Comparison of ENCODE assay signal across 14 mouse cellular contexts in genomic region chr2:168626385-168626784, GRCm38 (mm10). TPM values are rescaled to one million over a fixed set of nuclear protein-coding genes. Genes with fewer than 3 reads are reported as not detected.
DNase-seq lines count a peak whose midpoint lies in the region; ATAC-seq and TF ChIP-seq lines count a peak whose summit lies in the region.
"Had no signal": no experiment of that assay in that cellular context is flagged by ENCODE, and none has a peak within 500 bp of the region (broad histone marks: within the 10 kb centered on the region; RNA-seq: fewer than 3 reads in every experiment).

No protein-coding gene starts in this region.

- DNase-seq in embryonic facial prominence, embryonic 10.5 days (ENCODE audit: low spot score), result no peak
- peak; percentile 80 for DNase-seq in forebrain, embryonic 14.5 days (ENCODE audit: low spot score)
- no peak for DNase-seq in limb, embryonic 10.5 days (ENCODE audit: low spot score)
- DNase-seq in kidney, adult 2 months, result no peak
- no peak for DNase-seq in kidney, postnatal 14 days
- DNase-seq: heart, postnatal 10 days; kidney, adult 8-10 months; layer of hippocampus, adult 9-11 months; left cerebral cortex, postnatal 4 days; right cerebral cortex, postnatal 14 days had no signal

- peak; percentile 78 for ATAC-seq in forebrain, embryonic 14.5 days
- peak; percentile 74 for ATAC-seq in neural tube, embryonic 14.5 days (ENCODE audit: low read depth)
- ATAC-seq in erythroid progenitor cell, adult 5-6 weeks (replicated peaks; ENCODE audit: low FRiP score, poor library complexity, severe bottlenecking), result no peak

- no peak overlapping the region for H3K4me2 ChIP-seq in forebrain, embryonic 14.5 days (ENCODE audit: low read length)
- no peak overlapping the region for H3K4me2 ChIP-seq in neural tube, embryonic 14.5 days (ENCODE audit: low read depth, low read length)

- 65% methylated on average over 9 of the region's 9 CpGs for WGBS in embryonic facial prominence, embryonic 10.5 days
- WGBS in forebrain, embryonic 14.5 days, result 24% methylated on average over 9 of the region's 9 CpGs
- WGBS in limb, embryonic 10.5 days, result 75% methylated on average over 9 of the region's 9 CpGs
- 39% methylated on average over 9 of the region's 9 CpGs for WGBS in neural tube, embryonic 14.5 days
- 83% methylated on average over 9 of the region's 9 CpGs for WGBS in kidney, adult 2 months

- peak overlapping the region; percentile 16 for H3K27ac ChIP-seq in embryonic facial prominence, embryonic 10.5 days (replicated peaks)
- peak overlapping the region; percentile 70 for H3K27ac ChIP-seq in forebrain, embryonic 14.5 days (ENCODE audit: low read depth, low read length)
- H3K27ac ChIP-seq in limb, embryonic 10.5 days, result peak overlapping the region; percentile 48
- peak overlapping the region; percentile 67; the same call in 1 of the 2 replicates for H3K27ac ChIP-seq in neural tube, embryonic 14.5 days (ENCODE audit: low read depth, low read length)
- H3K27ac ChIP-seq in kidney, adult 2 months (ENCODE audit: insufficient read depth, low read depth, low read length), result no peak overlapping the region
- H3K27ac ChIP-seq: stomach, postnatal 0 days had no signal

- H3K4me1 ChIP-seq in embryonic facial prominence, embryonic 10.5 days, result peaks cover 26% of the 10 kb centered on the region
- H3K4me1 ChIP-seq in forebrain, embryonic 14.5 days (ENCODE audit: control insufficient read depth, insufficient read depth, low read length), result peaks cover 8% of the 10 kb centered on the region; the same call in 1 of the 2 replicates
- peaks cover 38% of the 10 kb centered on the region for H3K4me1 ChIP-seq in limb, embryonic 10.5 days
- peaks cover 12% of the 10 kb centered on the region; the same call in 1 of the 2 replicates for H3K4me1 ChIP-seq in neural tube, embryonic 14.5 days (ENCODE audit: control insufficient read depth, insufficient read depth, low read length)
- H3K4me1 ChIP-seq in kidney, adult 2 months (ENCODE audit: control insufficient read depth, insufficient read depth, low read length), result no peaks in the 10 kb centered on the region

- H3K4me3 ChIP-seq in embryonic facial prominence, embryonic 10.5 days, result no peak overlapping the region
- H3K4me3 ChIP-seq in forebrain, embryonic 14.5 days (ENCODE audit: low read depth, low read length), result no peak overlapping the region
- no peak overlapping the region for H3K4me3 ChIP-seq in limb, embryonic 10.5 days
- no peak overlapping the region for H3K4me3 ChIP-seq in neural tube, embryonic 14.5 days (ENCODE audit: low read depth, low read length)
- H3K4me3 ChIP-seq in kidney, adult 2 months (ENCODE audit: insufficient read depth, low read depth, low read length), result no peak overlapping the region
- H3K4me3 ChIP-seq: erythroblast, embryonic 14.5 days had no signal

- H3K9me3 ChIP-seq in embryonic facial prominence, embryonic 10.5 days, result peaks cover 10% of the 10 kb centered on the region
- no peaks in the 10 kb centered on the region for H3K9me3 ChIP-seq in forebrain, embryonic 14.5 days (replicated peaks; ENCODE audit: control insufficient read depth, low read length)
- 0 out of 2 replicates have a peak, but pooled peaks cover 2% of the 10 kb centered on the region for H3K9me3 ChIP-seq in limb, embryonic 10.5 days (replicated peaks)
- H3K9me3 ChIP-seq in neural tube, embryonic 14.5 days (ENCODE audit: control insufficient read depth, low read length), result no peaks in the 10 kb centered on the region

- TF ChIP-seq POLR2A in kidney, adult 2 months (IDR thresholded peaks at IDR 0.05; ENCODE audit: low read depth, low read length), result no peak

- peaks cover 8% of the 10 kb centered on the region; the same call in 1 of the 2 replicates for H3K27me3 ChIP-seq in embryonic facial prominence, embryonic 10.5 days (replicated peaks; ENCODE audit: low read depth, poor library complexity, severe bottlenecking)
- no peaks in the 10 kb centered on the region for H3K27me3 ChIP-seq in forebrain, embryonic 14.5 days (replicated peaks; ENCODE audit: control insufficient read depth, insufficient read depth, low read length)
- H3K27me3 ChIP-seq in limb, embryonic 10.5 days (ENCODE audit: low read depth, poor library complexity, severe bottlenecking), result peaks cover 20% of the 10 kb centered on the region
- no peaks in the 10 kb centered on the region for H3K27me3 ChIP-seq in neural tube, embryonic 14.5 days (ENCODE audit: control insufficient read depth, insufficient read depth, low read length)
- no peaks in the 10 kb centered on the region for H3K27me3 ChIP-seq in kidney, adult 2 months (replicated peaks; ENCODE audit: control insufficient read depth, insufficient read depth, low read length)

- H3K9ac ChIP-seq in forebrain, embryonic 14.5 days (ENCODE audit: low read length), result no peak overlapping the region
- no peak overlapping the region for H3K9ac ChIP-seq in neural tube, embryonic 14.5 days (replicated peaks; ENCODE audit: low read depth, low read length)

- no peak for TF ChIP-seq CTCF in kidney, adult 2 months (conservative IDR thresholded peaks at IDR 0.05; ENCODE audit: insufficient read depth, insufficient read length, low read depth, low read length)

- no peaks in the 10 kb centered on the region for H3K36me3 ChIP-seq in embryonic facial prominence, embryonic 10.5 days (replicated peaks)
- H3K36me3 ChIP-seq in forebrain, embryonic 14.5 days (ENCODE audit: control insufficient read depth, insufficient read depth, low read length), result no peaks in the 10 kb centered on the region
- no peaks in the 10 kb centered on the region for H3K36me3 ChIP-seq in limb, embryonic 10.5 days
- no peaks in the 10 kb centered on the region for H3K36me3 ChIP-seq in neural tube, embryonic 14.5 days (ENCODE audit: control insufficient read depth, insufficient read depth, low read length)
- no peaks in the 10 kb centered on the region for H3K36me3 ChIP-seq in kidney, adult 2 months (ENCODE audit: control insufficient read depth, insufficient read depth, low read length)

RNA-seq across cellular contexts. Expression of gene Nfatc2, which starts 24.9 kb away (rescaled TPM):
- polyA plus RNA-seq in embryonic facial prominence, embryonic 10.5 days (2016; fragmentation: Nextera tagmentation; extraction: Ambion mirVana), result 0.45 and 0.66 TPM in 2 replicates
- polyA plus RNA-seq in forebrain, embryonic 14.5 days (2014; fragmentation: Nextera tagmentation; extraction: Ambion mirVana), result 1.2 and 1.4 TPM in 2 replicates
- polyA plus RNA-seq in limb, embryonic 10.5 days (2016; fragmentation: Nextera tagmentation; extraction: Ambion mirVana), result 1.0 and 3.2 TPM in 2 replicates
- polyA plus RNA-seq in neural tube, embryonic 14.5 days (2014; fragmentation: Nextera tagmentation; extraction: Ambion mirVana), result 2.6 and 4.0 TPM in 2 replicates
- 2.9 and 3.4 TPM in 2 replicates for polyA plus RNA-seq in kidney, adult 2 months (2012; rRNA removed)
- total RNA-seq in erythroid progenitor cell, adult 5-6 weeks (2015; ENCODE audit: low replicate concordance), result 2.5 and 3.8 TPM in 2 replicates
- total RNA-seq in erythroid progenitor cell, adult 5-6 weeks (2017; ENCODE audit: low replicate concordance), result 0.13 and 0.61 TPM in 2 replicates
- polyA plus RNA-seq: erythroblast, embryonic 14.5 days had no signal
